Mouse (Mus musculus) cerebellum, postnatal 14 days (tissue): ENCODE data around the gene Xrcc1.
"Not testable (repeated sequence)": the region's sequence is repeated elsewhere in the genome, so short reads cannot be mapped to it uniquely, and the experiment has no call there.

Source experiments
- DNase-seq, 2 experiments: peaks; one replicate each; pipeline ENCODE4 v3.0.0; 2021; ENCODE audit warnings: mixed read lengths in 2 of 2

Gene Xrcc1

DNA sequence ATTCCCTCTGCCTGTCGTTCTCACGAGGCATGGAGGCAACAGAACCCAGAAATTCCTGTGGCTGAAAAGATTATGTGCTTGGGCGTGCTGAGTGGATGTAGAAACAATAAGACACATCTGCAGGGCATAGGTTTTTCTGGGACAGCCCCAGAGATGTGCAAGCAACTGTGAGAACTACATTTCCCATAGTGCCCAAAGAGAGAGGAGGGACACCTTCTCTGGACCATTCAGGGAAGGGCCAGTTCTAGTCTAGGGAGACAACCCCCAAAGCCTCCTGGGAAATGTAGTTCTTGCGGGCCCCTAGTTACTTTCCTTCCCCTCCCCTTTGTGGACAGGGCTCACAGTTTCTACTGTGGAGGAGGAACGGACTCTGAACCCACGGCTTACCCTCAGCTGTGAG, 61.9 kb downstream of the Xrcc1 start:
- DNase-seq, result peak; percentile 46 to 50

DNA sequence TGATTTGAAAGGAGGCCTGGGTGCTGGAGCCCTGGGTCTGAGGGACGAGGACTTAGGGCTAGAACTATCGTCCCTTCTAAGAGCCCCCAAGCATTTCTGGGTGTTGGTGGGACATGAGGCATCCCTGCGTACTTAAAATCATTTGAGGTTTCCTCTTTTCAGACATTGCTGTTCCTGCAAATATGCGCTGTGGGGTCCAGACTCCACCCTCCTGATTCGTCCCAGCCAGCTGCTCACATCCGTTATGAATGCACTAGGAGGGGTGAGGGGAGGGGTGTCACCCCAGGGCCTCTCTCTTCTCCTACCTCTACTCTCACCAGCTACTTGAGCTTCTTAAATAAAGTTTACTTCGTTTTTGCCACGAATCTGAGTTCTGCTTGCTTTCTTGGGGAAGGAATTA, 62.5 kb downstream of the Xrcc1 start:
- DNase-seq, result no peak

DNA sequence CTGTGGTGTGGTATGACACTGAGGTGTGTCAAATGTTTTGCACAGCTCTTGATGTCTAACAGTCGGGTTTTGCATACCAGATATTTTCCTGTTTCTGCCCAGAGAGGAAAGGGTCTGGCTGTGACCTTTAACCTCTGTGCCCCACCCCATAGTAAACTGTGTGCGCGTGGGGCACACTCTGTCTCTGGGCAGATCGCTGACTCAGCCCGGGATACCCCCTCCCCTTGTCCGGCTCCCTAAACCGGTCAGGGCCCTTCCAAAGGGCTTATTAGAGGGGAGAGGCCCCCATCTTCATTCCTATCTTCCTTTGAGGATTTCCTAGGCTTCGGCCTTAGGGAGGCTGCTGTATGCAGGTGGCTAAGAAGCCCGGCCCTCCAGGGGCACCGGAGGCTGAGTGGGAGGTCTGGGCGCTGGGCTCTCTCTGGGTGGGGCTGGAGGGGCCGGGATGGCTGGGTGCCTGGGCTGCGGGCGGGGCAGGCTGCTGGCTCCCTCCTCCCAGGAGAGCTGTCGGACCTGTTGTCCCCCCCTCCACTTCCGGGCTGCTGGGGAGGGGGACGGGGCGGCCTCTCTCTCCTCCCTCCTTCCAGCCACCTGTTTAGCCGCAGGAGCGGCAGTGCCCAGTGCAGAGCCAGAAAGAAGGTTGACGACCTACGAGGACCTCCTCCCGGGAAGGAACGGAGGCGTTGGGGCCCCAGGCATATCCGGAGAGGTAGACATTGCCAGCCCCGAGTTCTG, 64.2 kb downstream of the Xrcc1 start, which contains the start of gene Phldb3:
TSS of gene Phldb3 (plus strand) at position 620 of the 735 bp plus-strand sequence.
- DNase-seq, result no peak

DNA sequence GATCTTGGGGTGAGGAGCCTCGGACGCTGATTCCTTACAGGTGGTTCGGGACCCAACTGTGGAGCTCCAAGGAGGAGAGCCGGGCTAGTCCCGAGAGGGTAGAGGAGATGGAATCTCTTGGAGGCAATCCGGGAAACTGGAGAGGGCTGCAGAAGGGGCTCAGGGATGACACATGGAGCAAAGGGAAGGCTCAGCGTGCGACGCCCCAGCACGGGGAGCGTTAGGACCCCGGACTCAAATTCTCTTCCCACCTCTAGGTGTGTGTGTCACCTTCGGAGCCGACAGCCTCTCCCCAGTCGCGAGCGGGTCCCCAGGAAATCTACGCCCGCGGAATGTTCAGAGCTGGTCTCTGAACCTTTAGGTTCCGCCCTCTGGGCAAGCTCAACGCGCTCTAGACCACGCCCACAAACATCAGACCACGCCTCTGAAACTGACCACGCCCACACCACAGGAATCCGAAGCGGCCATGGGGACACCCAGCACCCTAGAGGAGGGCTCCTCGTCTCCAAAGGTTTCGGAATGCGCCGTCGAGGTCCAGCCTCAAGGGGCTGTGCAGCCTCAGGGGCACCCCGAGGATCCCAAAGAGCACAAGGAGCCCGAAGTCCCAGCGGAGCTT, 64.9 kb downstream of the Xrcc1 start:
- DNase-seq, result peak in 1 of 2 experiments; percentile 53

DNA sequence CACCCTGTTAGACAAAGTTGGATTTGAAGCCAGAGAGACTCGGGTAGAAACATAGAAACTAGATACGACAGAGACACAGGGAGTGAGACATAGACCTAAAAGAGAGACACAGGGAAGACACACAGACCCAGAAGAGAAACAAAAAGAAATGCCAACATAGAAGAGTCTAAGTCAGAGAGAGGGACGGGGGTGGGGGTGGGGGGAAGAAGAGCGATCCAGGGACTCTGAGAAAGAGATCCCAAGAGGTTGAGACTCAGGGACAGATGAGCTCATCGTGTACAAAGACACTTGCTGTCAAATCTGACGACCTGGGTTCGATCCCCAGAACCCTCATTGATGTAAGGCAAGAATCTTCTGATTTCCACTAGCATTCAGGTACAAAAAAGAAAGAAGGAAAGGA, 65.6 kb downstream of the Xrcc1 start:
- DNase-seq, result no peak

DNA sequence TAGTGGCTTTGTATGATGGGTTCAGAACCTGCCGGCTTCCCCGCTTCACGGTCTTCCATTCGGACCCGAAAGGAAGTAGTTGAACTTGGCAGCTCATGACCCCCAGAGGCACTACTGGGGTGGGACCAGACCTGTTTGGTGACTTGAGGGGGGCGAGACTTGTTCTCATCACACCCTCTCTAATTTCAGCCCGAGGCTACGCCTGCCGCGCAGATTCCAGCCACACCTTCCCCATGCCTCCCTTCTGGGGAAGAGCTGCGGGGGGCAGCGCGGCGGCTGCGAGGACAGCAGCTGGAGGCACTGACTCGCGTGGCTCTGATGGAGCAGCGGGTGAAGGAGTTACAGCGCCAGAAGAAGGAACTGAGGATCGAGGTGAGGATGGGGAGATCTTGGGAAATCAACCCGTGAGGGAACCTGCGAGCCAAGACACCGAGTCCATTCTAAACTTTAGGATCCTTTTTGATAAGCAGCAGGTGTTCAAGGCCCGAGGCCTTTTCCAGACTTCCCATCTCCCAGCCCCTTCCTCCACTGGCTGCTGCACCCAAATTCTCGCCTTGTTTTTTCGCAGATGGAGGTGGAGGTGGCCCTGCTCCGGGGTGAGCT, 66.3 kb downstream of the Xrcc1 start:
- no peak for DNase-seq

DNA sequence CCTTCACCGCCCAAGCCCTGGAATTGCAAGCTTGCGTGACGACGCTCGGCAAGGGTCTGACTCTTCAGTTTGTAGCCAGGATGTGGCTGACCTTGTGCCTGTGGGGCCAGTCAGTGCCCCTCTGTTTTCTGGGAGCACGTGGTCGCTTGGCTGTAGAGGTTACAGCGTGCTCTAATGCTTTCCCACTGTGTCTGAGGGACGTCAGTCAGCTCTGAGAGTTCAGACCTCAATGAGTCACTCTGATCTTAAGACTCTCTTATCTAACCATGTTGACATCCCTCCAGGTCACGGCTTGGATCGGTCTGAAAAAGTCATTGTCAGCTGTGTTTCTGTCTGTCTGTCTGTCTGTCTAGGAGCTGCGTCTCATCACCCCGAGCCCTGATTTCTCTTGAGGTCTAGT, 68.7 kb downstream of the Xrcc1 start:
- DNase-seq, result no peak

DNA sequence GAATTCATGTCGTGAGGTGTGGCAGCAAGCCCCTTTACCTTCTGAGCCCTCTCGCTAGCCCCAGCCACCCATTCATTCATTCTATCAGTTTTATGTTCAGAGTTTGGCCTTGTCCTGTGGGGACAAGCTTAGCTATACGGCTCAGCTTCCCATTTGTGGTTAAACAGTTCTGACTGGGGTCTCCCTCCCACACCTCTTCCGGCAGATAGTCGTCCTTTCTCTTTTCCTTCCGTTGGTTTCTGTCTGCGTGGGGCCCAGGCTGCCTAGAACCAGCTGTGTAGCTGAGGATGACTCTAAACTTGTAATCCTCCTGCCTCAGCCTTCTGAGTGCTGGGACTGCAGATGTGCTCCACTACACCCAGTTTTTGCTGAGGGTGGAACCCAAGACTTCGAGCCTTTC, 71.7 kb downstream of the Xrcc1 start:
- DNase-seq, result no peak

DNA sequence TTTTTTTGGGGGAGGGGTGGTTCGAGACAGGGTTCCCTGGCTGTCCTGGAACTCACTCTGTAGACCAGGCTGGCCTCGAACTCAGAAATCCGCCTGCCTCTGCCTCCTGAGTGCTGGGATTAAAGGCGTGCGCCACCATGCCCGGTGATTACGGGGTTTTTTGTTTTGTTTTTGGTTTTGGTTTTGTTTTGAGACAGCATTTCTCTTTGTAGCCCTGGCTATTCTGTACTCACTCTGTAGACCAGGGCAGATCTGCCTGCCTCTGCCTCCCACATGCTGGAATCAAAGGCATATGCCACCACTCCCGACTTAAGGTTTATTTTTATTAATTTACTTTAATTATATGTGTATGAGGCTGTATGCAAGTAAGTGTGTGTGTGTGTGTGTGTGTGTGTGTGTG, 72.3 kb downstream of the Xrcc1 start:
- not testable (repeated sequence) for DNase-seq

DNA sequence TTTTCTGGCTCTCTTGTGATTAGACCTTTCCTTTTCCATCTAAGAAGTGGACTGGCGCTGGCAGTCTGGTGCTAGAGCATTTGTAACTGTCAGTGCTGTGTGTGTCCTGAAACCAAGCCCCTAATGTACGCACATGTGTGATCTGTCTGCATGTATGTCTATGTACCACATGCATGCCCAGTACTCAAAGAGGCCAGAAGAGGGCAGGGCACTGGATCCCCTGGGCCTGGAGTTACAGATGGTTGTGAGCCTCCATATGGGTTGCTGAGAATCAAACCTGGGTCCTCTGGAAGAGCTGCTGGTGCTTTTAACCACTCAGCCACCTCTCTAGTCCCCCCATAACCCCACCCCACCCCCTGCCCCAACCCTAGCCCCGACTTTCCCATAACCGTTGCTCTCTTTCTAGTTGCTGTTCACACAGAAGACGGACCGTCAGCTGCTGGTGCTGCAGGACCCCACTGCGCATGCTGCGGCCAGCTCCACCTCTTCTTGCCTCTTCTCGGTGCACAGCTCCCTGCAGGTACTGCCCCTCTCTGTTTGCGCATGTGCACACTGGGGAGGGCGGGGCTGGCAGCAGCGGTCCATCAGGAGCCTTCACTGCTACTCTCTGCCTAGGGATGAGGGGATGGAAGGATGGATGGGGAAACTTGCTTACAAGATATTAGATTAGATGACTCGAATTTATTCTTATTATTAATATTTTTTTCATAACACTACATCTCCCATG, 73.7 kb downstream of the Xrcc1 start:
- DNase-seq, result no peak

DNA sequence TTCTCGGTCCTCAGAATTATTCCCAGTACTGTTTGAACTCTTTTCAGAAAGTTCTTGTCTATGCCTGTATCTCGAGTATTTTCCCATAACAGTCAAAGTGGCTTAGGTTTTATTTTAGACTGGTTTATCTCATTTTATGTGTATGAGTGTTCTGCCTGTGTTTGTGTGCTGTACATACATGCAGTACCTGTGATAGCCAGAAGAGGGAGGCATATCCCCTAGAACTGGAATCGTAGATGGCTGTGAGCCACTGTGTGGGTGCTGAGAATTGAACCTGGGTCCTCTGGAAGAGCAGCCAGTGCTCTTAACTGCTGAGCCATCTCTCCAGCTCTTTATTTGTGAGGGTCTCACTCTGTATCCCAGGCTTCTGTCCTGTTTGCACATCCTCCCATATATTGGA, 75.1 kb downstream of the Xrcc1 start:
- no peak for DNase-seq

DNA sequence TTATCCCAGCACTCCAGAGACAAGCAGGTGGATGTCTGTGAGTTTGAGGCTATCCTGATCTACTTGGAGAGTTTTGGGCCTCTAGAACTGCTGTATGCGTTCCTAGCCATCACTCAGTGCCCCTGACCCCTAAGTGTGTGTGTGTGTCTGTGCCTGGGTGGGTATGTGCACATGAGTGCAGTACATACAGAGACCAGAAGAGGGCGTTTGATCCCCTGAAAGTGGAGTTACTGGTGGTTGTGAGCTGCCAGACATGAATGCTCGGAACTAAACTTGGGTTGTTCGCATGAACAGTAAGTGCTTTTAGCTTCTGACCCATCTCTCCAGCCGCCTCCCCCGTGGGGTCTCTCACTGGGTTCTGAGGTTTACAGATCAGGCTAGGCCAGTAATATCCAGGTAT, 76.9 kb downstream of the Xrcc1 start:
- no peak for DNase-seq
